Mouse (Mus musculus) T-helper 17 cell (primary cell): ENCODE measurements around the gene Ociad1.

Experiments used
- in situ Hi-C, 2 experiments: fragments of 300-600 bp; cut with MboI, MseI; formaldehyde crosslinking; loops; 1 replicate in 1 of 2; 2 replicates in 1 of 2; pipeline ENCODE4 v1.15.1; 2025; ENCODE audit warnings: high pct_unique_total_duplicates in 2 of 2

Gene Ociad1

GRCm38 (mm10) chr5:73337961-73338831 lies 45.6 kb downstream of the Ociad1 start:
- in situ Hi-C loops, result no loop called here

- in situ Hi-C loops, result no loop called here
These were observed 46.2 kb downstream of the Ociad1 start for GRCm38 (mm10) chr5:73338832-73339163.

- in situ Hi-C loops, result loop anchor here (5.0 to 10.0 kb wide), 2 partner anchors 42 to 1085 kb away; no protein-coding TSS in a partner anchor
These were observed 47.5 kb downstream of the Ociad1 start for GRCm38 (mm10) chr5:73339779-73340722.

GRCm38 (mm10) chr5:73340723-73341235 lies 48.2 kb downstream of the Ociad1 start, which contains the start of gene Ociad2:
Gene Ociad2, minus strand, starts transcription at chr5:73341028.
- in situ Hi-C loops, result loop anchor here (5.0 to 10.0 kb wide), 2 partner anchors 42 to 1086 kb away; no protein-coding TSS in a partner anchor

GRCm38 (mm10) chr5:73342701-73343355 lies 50.2 kb downstream of the Ociad1 start:
- in situ Hi-C loops, result loop anchor here (5.0 to 10.0 kb wide), 2 partner anchors 39 to 1088 kb away; no protein-coding TSS in a partner anchor

GRCm38 (mm10) chr5:73344310-73344709 lies 51.7 kb downstream of the Ociad1 start:
- in situ Hi-C loops, result loop anchor here (5.0 to 10.0 kb wide), 2 partner anchors 38 to 1090 kb away; no protein-coding TSS in a partner anchor

- in situ Hi-C loops, result loop anchor here in 1 of 2 experiments (10.0 kb wide), 1 partner anchor 1090 kb away; no protein-coding TSS in a partner anchor
These were observed 52.7 kb downstream of the Ociad1 start for GRCm38 (mm10) chr5:73345254-73345653.

- in situ Hi-C loops, result loop anchor here in 1 of 2 experiments (10.0 kb wide), 1 partner anchor 1095 kb away; no protein-coding TSS in a partner anchor
These were observed 56.9 kb downstream of the Ociad1 start for GRCm38 (mm10) chr5:73349514-73349913.

GRCm38 (mm10) chr5:73351796-73352195 lies 59.2 kb downstream of the Ociad1 start:
- in situ Hi-C loops, result no loop called here

- in situ Hi-C loops, result no loop called here
These were observed 60.9 kb downstream of the Ociad1 start for GRCm38 (mm10) chr5:73353519-73353918.

- in situ Hi-C loops, result no loop called here
These were observed 61.4 kb downstream of the Ociad1 start for GRCm38 (mm10) chr5:73353978-73354377.

GRCm38 (mm10) chr5:73355393-73355792 lies 62.8 kb downstream of the Ociad1 start:
- in situ Hi-C loops, result no loop called here

- in situ Hi-C loops, result no loop called here
These were observed 66.7 kb downstream of the Ociad1 start for GRCm38 (mm10) chr5:73359134-73359751.

- in situ Hi-C loops, result no loop called here
These were observed 67.2 kb downstream of the Ociad1 start for GRCm38 (mm10) chr5:73359752-73360141.

GRCm38 (mm10) chr5:73360240-73360639 lies 67.7 kb downstream of the Ociad1 start:
- in situ Hi-C loops, result no loop called here

GRCm38 (mm10) chr5:73362338-73362737 lies 69.8 kb downstream of the Ociad1 start:
- in situ Hi-C loops, result no loop called here

GRCm38 (mm10) chr5:73362791-73363190 lies 70.2 kb downstream of the Ociad1 start:
- in situ Hi-C loops, result no loop called here
